Comparison of ENCODE assay signal across 10 mouse cellular contexts in genomic region chr12:117938214-117938613, GRCm38 (mm10).
"Had no signal": no experiment of that assay in that cellular context is flagged by ENCODE, and none has a peak within 500 bp of the region (broad histone marks: within the 10 kb centered on the region; RNA-seq: fewer than 3 reads in every experiment).

No protein-coding gene starts in this region.

- H3K27me3 ChIP-seq: intestine, embryonic 15.5 days; limb, embryonic 13.5 days; midbrain, embryonic 12.5 days; neural tube, embryonic 15.5 days had no signal

- H3K4me2 ChIP-seq: intestine, embryonic 15.5 days; limb, embryonic 13.5 days; midbrain, embryonic 12.5 days; neural tube, embryonic 15.5 days had no signal

- H3K4me1 ChIP-seq: intestine, embryonic 15.5 days; limb, embryonic 13.5 days; midbrain, embryonic 12.5 days; neural tube, embryonic 15.5 days had no signal

- H3K27ac ChIP-seq: intestine, embryonic 15.5 days; limb, embryonic 13.5 days; liver, embryonic 14.5 days; midbrain, embryonic 12.5 days; neural tube, embryonic 15.5 days; stomach, postnatal 0 days had no signal

- H3K9me3 ChIP-seq: intestine, embryonic 15.5 days; limb, embryonic 13.5 days; midbrain, embryonic 12.5 days; neural tube, embryonic 15.5 days had no signal

- ATAC-seq: intestine, embryonic 15.5 days had no signal

- H3K9ac ChIP-seq: intestine, embryonic 15.5 days; limb, embryonic 13.5 days; liver, embryonic 14.5 days; midbrain, embryonic 12.5 days; neural tube, embryonic 15.5 days had no signal

- H3K36me3 ChIP-seq: intestine, embryonic 15.5 days; limb, embryonic 13.5 days; midbrain, embryonic 12.5 days; neural tube, embryonic 15.5 days had no signal

- H3K4me3 ChIP-seq: intestine, embryonic 15.5 days; limb, embryonic 13.5 days; midbrain, embryonic 12.5 days; myocyte; neural tube, embryonic 15.5 days had no signal

- DNase-seq: left cerebral cortex, postnatal 4 days; lung, adult 18-20 months; thymus, postnatal 4 days had no signal
